Mouse (Mus musculus): ENCODE results near the gene Slc4a10.

The Slc4a10 gene

GRCm38 (mm10) chr2:62347762-62348161 lies 301.5 kb downstream of the Slc4a10 start:
- no peak for DNase-seq (ENCODE audit: low read depth, low spot score)

GRCm38 (mm10) chr2:62352035-62352434 lies 305.8 kb downstream of the Slc4a10 start:
- no peak for DNase-seq (ENCODE audit: low read depth, low spot score)

GRCm38 (mm10) chr2:62355766-62356165 lies 309.5 kb downstream of the Slc4a10 start:
- DNase-seq (ENCODE audit: low read depth, low spot score), result no peak

GRCm38 (mm10) chr2:62356606-62357005 lies 310.3 kb downstream of the Slc4a10 start:
- no peak for DNase-seq (ENCODE audit: low read depth, low spot score)

GRCm38 (mm10) chr2:62357259-62357658 lies 311.0 kb downstream of the Slc4a10 start:
- DNase-seq (ENCODE audit: low read depth, low spot score), result no peak

- DNase-seq (ENCODE audit: low read depth, low spot score), result no peak
Observed at GRCm38 (mm10) chr2:62360872-62361271, 314.6 kb downstream of the Slc4a10 start.

- no peak for DNase-seq (ENCODE audit: low read depth, low spot score)
Observed at GRCm38 (mm10) chr2:62361514-62361913, 315.3 kb downstream of the Slc4a10 start.

- no peak for DNase-seq (ENCODE audit: low read depth, low spot score)
Observed at GRCm38 (mm10) chr2:62362211-62362610, 315.9 kb downstream of the Slc4a10 start.

- DNase-seq (ENCODE audit: low read depth, low spot score), result no peak
Observed at GRCm38 (mm10) chr2:62363606-62364005, 317.3 kb downstream of the Slc4a10 start.

GRCm38 (mm10) chr2:62368349-62369053 lies 322.2 kb downstream of the Slc4a10 start:
- DNase-seq (ENCODE audit: low read depth, low spot score), result no peak

- DNase-seq (ENCODE audit: low read depth, low spot score), result no peak
Observed at GRCm38 (mm10) chr2:62370048-62370447, 323.8 kb downstream of the Slc4a10 start.

GRCm38 (mm10) chr2:62373692-62374091 lies 327.4 kb downstream of the Slc4a10 start:
- no peak for DNase-seq (ENCODE audit: low read depth, low spot score)

Data from mesoderm, embryonic 11.5 days (tissue).